Mouse (Mus musculus) brain, embryonic 18.5 days (tissue): ENCODE data around the gene 2900026A02Rik.

Experiments
- DNase-seq: peaks from one replicate; pipeline ENCODE4 v3.0.0-alpha.2; 2012; ENCODE audit warnings: low read depth, low spot score

2900026A02Rik gene

DNA sequence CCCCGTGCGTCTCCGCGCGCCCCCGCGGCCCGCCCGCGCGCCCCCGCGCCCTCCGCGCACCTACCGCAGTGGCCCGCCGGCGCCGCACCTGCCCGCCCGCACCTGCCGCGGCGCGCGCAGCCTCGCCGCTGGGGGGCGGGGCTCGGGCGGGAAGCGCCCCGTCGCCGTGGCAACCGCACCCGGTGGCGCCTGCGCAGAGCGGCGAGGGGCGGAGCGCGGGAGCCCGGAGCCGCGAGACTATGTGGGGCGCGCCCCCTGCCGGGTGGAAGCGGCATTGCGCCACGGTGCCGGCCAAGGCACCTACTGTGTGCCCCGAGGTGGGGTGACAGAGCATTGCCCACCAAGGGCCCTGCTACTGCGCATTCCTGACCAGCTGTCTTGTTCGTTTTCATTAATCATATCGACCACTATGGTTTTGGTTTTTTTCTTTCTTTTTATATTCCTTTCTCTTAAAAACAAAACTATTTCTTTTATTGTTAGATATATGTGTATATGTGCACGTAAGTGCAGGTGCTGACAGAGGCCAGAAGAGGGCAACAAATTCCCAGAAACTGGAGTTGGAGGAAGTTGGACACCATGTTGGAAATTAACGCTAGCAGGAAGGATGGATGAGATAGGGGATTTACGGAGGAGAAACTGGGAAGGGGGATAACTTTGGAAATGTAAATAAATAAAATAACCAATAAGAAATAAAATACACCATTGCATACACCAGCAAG is at the start of gene 2900026A02Rik:
Gene 2900026A02Rik (minus strand): TSS at position 90 of the 719 bp plus-strand sequence.
- peak; percentile 32 for DNase-seq

DNA sequence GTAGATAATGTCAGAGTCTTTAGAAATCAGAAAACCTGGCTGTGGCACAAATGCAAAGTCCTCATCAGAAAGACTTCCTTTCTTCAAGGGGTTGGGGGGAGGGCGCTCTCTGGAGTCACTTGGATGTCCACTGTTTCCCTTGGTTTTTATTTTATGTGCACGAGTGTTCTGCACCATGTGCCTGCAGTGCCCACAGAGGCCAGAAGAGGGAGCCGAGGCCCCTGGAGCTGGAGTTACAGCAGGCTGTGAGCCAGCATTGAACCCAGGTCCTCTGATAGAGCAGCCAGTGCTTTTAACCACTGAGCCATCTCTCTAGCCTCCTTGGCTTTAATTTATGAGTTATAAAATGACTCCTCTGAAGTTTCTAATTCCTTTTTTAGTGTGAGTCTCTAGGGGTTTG is 49.0 kb upstream of the 2900026A02Rik start:
- no peak for DNase-seq

DNA sequence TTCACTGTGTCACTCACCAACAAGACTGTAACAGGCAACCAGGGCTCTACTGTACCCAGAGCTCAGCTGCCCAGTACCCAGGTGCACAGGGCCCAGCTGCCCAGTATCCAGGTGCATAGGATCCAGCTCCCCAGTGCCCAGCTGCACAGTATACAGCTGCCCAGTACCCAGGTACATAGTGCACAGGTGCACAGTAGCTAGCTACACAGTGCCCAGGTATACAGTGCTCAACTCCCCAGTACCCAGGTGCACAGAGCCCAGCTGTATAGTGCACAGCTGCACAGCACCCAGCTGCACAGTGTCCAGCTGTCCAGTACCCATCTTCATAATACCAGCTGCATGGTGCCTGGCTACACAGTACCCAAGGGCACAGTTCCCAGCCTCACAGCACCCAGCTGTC is 47.2 kb upstream of the 2900026A02Rik start:
- DNase-seq = no peak

DNA sequence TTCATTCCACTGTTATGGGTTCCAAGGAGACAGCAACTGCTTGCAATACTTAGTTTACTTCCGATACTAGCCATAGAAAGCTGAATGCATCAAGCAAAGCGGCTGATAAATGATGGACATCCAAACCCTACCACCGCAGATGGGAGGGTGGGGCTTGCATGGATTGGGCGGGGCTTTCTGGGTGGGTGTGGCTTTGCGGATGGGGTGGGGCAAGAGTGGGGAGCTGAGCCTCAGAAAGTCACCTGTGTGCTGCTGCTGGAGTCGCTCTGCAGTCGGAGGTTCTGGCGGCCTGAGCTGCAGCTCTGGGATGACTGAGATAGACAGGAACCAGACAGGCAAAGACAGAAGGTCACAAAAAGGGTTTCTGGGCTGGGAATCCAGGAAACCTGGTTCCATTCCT is 44.6 kb upstream of the 2900026A02Rik start:
- no peak for DNase-seq

DNA sequence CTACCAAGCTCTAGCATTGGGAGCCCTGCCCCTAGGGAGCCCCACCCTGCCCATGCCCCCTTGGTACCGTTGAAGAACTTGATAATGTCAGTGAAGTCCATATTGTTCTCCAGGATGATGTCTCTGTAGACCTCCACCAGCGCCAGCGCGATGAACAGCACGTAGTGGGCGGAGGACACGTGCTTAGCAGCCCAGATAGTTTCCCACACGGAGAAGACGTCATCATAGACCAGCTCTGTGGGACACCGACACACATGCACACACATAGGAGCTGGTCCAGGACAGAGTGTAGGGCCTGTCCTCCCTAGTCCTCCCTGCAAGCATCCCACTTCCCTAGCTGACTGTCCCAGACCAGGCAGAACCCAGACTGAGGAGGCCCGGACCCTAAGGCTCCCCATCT is 29.8 kb upstream of the 2900026A02Rik start:
- DNase-seq = no peak

DNA sequence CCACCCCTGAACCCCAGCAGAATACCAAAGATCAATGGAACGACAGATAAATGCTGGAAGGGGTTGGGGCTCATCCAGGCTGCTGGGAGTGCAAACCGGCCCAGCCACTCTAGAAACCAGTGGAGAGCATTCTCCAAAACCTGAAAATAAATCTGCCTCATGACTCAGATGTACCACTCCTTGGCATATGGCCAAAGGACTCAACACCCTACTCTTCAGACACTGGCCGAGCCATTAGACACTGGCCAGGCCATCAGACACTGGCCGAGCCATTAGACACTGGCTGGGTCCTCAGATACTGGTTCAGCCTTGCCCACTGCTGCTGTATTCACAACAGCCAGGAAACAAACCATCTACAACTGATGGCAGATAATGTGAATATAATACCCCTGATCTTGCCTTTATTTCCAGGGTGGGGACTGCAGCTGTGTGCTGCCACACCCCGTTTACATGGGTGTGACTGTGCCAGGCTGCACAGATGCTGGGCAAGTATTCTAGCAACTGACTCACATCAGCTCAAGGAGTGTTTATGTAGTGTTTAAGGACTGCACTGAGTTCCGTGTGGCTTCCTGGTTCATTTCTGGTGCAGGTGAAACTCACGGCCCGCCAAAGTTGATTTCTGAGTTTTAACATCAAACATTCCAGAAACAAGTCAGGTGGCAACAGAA is 28.4 kb upstream of the 2900026A02Rik start:
- DNase-seq = no peak

DNA sequence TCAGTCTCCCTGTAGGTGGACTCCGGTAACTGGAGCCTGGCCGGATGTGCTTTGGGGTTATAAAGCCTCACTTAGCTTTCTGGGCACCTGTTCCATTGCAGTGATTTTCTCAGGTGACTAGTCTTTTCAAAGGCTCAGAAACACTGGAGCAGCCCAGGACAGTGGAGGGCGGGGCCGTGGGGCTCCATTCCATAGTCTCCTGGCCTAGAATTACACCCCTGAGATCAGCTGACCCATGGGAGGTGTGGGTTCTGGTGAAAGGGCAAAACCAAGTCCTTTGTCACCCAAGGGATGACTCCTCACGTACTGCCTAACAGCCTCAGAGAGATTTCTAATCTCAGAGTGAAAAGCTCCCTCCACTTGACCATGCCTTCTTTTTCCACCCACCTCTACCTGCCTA is 9.2 kb upstream of the 2900026A02Rik start:
- no peak for DNase-seq

DNA sequence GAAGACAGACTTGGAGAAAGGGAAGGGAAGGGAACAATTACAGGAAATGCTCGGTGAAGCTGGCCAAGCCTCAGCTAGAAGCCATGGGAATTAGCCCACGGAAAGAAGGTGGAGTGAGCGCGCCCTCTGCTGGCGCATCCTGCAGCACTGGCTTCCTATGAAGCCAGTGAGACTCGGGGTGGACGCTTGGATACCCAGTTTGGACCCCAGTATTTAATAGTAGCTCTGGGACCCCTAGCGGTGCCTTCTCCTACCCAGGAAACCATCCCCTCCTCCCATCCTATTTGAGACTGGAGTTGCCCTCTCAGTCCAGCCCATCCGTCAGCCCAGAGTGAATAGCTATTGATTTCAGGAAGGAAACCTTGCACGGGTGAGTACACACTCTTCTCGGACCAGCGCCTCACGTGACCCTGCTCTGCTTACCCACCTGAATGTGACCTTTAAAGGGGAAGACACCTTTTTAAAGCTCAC is 5.6 kb upstream of the 2900026A02Rik start, which contains the start of gene Tmem211:
Gene Tmem211 (plus strand): TSS at position 278 of the 471 bp plus-strand sequence.
- DNase-seq = peak; percentile 58

DNA sequence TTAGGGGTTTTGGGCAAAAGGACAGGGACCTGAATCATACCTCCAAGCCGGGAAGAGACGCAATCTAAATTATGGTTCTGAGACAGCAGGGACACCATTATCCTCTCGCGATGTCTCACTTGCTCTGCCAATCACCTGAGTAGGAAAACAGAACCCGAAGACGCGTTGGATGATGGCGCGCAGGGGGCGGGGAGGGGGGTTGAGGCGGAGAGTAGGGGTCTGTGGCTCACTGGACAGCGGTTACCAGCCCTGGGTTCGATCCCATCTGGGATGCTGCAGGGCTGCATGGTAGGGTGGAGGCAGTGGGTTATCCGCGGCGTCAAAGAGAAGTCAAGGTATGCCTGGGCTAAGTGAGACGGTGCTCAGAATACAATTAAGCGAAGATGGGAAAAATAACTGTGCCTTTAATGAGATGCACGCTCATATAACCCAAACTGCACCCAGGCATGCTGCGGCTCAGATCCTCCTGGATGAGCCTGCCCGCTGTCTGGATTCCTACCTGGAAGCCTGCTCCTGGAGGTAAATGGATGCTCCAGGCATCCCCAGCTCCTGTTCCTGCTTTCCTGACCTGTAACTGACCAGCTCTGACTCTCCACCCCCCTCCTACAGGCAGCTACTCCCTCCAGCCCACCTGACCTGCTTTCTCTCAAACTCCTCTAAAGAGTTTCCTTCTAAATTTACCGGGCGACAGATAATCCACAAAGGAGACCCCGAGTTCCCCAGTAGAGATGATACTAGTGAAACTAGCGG is 4.8 kb upstream of the 2900026A02Rik start:
- no peak for DNase-seq

DNA sequence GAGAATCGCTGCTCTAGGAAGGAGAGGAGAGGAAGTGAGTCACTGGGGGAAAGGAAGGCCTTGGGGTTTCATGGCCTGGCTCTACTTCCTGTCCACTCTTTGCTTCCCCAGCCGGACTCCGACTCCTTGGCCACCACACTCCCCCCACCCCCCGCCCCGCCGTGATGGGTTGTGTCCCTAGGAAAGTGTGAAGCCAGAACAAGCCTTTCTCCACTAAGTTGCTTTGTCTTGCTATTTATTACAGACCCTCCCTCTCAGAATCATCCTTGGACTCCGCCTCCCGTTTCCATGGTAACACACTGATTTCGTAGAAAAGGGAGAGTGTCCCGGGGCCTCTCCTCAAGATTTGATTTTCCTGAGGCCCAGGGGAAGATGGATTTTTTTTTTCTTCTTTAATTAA is 4.2 kb upstream of the 2900026A02Rik start:
- no peak for DNase-seq

DNA sequence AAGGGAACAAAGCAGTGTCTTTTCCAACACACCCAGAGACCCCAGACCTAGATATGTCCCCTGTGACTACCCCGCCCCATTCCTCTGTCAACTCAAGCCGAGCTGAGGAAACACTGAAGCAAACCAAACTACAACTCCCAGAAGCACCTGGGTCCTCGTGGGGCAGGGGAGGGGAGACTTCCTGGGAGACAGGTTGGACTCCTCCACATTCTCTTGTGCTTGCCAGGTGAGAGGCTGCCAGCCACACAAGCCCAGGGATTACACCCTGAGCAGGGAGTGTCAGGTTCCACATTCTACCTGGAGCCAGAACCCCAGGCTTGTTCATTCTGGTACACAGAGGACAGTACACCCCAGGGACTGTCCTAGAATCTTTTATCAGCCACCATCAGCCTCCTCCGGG is 2.9 kb upstream of the 2900026A02Rik start:
- no peak for DNase-seq

DNA sequence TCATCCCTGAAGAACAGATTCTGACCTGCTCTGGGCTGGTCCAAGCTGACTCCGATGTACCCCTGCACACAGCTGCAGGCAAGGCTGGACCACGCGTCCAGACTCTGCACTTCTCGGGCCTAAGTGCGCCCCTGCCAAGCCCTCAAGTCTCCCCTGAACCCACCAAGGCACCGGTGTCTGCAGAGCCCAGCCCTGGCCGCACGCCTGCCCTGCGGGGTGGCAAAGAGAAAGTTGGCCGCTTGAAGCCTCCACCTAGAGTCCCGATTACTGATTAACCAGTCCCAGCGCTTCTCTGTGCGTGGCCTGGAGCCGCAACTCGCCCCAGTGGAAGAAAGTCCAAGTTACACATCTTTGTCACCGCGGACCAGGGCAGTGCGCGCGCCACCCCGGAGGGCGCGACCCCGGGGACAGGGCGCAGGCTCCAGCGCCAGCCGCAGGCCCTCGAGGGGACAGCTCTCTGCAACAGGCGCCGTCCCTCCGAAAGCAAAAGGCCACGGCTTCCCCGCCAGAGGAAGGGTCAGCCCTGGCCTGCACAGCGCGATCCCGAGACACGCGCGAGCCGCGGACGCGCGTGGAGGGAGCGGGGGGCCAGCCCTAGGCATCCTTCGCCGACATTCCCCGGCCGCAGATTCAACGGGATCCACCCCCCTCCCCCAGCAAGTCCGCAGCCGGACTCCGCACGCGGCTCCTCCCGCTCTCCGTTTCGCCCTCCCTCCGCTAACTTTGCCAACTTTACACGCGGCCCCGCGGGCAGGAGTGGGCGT is 471 bp downstream of the 2900026A02Rik start:
- no peak for DNase-seq

DNA sequence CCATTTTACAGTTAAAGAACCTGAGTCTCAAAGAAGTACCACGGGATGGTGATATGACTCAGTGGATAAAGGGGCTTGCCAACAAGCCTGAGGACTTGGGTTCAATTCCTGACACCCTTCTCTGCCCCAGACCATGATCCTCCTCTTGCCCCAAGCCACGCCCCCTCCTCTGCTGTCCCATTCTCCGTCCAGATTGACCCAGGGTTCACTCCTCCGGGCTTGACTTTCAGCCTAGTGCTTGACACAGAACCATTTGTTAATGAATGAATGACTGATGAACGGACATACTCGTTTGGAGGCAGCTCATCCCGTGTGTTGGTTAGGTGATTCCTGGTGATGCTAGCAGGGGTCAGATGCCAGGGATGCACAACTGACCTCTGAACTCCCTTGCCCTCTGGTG is 1.2 kb downstream of the 2900026A02Rik start:
- DNase-seq = no peak

DNA sequence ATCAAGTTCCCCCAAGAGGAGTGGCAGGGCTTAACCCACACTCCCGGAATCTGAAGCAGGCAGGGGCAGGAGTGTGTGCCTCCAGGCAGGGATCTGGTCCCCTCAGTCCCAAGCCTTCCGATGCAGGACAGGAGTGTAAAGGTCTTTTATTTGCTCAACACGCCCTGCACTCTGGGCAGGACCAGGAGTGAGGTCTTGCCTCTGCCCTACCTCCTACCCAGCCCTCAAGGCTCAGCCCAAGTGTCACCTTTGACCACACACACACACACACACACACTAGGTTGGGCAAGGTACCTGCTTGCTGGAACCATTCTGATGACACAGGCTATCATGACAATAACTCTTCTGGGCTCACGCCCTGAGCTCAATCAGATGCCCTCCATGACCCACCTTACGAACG is 1.6 kb downstream of the 2900026A02Rik start:
- no peak for DNase-seq

DNA sequence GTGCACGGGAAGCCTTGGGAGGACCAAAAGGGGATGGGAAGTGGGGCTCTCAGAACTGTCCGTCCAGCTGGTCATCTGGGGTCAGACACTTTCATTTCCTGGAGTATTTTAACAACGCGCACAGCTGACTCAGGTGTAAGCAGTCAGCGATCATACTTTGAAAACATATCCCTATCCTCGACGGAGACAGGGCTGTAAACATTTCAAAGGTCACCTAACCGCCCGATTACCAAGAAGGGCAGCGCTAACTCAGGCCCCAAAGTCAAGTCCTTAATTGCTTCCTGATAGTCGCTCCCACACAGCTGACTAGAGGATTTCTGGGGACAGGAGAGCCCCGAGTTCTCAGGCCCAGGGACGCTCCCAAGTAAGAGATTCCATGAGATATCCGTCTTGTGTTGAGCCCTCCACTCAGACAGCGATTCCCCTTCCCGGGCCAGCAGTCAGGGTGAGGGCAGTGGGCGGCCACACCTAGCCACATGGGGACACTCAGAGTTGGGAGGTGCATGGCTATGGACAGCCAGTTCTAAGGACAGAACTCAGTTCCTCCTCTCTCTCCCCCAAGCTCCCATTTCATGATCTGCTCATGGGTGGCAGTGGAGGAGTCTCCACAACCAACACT is 2.3 kb downstream of the 2900026A02Rik start:
- no peak for DNase-seq

DNA sequence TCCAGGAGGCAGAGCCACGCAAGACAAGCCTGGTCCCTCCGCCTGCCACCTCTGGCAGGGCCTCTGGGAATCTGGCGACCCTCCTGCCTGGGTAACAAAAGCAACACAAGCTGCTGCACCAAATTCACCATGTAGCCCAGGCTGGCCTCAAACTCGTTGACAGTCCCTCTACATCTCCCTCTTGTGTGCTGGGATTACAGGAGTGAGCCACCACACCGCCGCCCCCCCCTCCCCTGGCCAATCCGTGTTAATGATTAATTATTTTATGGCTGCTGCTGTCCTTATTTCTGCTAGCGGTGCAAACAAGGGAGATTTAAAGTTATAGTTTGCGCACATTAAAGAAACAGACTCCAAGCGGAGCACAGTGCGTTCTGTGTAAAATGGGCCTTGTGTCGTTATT is 4.0 kb downstream of the 2900026A02Rik start:
- DNase-seq = no peak

DNA sequence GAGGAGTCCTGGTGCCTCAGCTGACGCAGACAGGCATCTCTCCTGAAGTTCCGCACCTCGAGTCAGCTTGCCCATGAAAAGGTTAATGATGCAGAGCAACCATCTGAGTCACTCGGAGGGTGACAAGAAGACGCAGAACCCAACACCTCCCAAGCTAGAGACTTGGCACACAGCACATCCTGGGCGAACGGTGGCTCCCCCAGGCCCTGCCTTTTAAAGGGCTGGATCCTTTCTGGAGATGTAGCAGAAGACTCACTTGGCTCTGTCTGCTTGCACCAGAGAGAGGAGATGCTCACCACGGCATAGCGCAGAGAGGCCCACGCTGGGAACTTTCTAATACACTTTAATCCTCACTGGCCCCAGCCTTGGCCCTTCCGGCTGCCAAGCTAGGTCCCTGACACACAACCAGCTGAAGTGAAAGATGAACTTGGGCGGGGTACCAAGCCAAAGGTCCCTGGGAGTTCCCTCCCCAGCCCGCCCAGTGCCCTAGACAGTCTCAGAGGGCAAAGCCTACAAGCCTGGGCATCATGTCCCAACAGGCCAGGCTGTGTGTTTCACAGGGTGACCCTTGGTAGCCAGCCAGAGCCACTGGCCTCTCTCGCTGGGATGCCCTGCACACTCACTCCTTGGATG is 4.6 kb downstream of the 2900026A02Rik start:
- DNase-seq = no peak

DNA sequence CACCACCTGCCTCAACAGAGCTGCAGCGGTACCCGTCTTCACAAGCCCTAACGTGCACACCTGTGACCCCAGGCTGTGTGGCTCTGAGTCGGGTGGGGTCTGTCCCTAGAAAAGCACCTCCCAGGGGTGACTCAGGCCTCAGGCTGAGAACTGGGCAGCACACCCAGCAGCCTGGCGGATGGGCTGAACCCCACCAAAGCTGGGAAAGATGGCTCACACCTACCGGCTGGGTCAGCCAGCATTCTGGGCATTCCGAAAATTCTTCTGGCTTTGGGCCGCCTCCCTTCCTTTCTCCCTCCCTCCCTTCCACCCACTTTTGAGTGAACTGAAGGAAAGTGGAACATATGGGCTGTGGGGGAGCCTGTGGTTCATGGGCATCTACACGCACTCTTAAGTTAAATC is 5.4 kb downstream of the 2900026A02Rik start:
- DNase-seq = no peak

DNA sequence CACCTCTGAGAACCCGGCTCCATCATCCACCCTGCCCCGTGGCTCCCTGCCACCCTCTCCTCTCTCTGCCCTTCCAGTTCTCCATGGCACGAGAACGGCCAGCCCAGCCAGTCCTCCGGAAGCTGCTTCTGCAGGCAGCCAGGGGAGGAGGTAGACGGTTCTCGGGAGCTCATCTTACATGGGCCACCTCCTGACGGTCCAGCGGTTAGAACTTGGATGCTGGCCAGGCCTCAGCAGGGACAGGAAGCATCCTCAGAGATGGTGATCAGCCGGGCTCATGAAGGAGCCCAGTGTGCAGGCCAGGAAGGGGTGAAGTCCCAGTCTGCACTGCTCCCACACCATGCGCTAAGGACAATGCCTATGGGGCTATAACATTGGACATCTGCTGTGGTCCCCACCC is 6.6 kb downstream of the 2900026A02Rik start:
- no peak for DNase-seq

DNA sequence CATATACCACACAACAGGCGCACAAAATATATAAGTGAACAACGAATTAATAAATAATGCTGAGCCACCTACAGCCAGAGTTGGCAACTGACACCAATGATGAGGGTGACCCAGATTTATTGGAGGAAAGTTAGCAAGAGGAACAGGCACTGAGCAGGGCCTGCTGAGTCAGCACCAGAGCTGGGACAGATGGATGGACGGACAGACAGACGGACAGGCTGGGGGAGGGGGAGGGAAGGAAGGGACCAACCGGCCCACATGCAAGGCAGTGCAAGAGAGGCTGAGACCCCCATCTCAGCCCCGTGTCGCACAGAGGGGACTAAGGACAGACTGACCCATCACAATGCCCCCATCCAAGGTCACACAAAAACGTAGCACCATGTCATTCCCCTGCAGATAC is 7.0 kb downstream of the 2900026A02Rik start:
- no peak for DNase-seq
